Mouse (Mus musculus): Measurements from ENCODE around the gene Gars. TPM values are rescaled to one million over a fixed set of nuclear protein-coding genes. Genes with fewer than 3 reads are reported as not detected.

Gene Gars
- polyA plus RNA-seq, 1 experiment: 459 TPM

GRCm38 (mm10) chr6:55108358-55108757 lies 70.6 kb downstream of the Gars start:
- TF ChIP-seq CEBPB (IDR thresholded peaks at IDR 0.05; ENCODE audit: insufficient read depth, poor library complexity, severe bottlenecking) (no peak), POLR2AphosphoS2 (IDR thresholded peaks at IDR 0.05; ENCODE audit: insufficient read length, low read depth) (no peak), MYOG (IDR thresholded peaks at IDR 0.05; ENCODE audit: control insufficient read depth in 1 of 3, insufficient read depth in 1 of 3, insufficient read length in 2 of 3, low read depth in 2 of 3) (peak in 2 of 3 experiments; percentile 36 to 80), REST (IDR thresholded peaks at IDR 0.05; ENCODE audit: insufficient read depth, insufficient read length) (peak; percentile 99), TCF12 (IDR thresholded peaks at IDR 0.05; ENCODE audit: insufficient read depth, poor library complexity, severe bottlenecking) (no peak), TCF3 (IDR thresholded peaks at IDR 0.05; ENCODE audit: insufficient read length, low read depth) (peak; percentile 22), MYOD1 (IDR thresholded peaks at IDR 0.05; ENCODE audit: control insufficient read depth in 1 of 3, insufficient read length in 2 of 3, low read depth in 2 of 3) (peak in 2 of 3 experiments; percentile 46 to 73), POLR2A (IDR thresholded peaks at IDR 0.05; ENCODE audit: insufficient read length, low read depth) (no peak), SRF (IDR thresholded peaks at IDR 0.05; ENCODE audit: control insufficient read depth, insufficient read length, low read depth) (no peak), MAX (IDR thresholded peaks at IDR 0.05; ENCODE audit: low read depth) (peak; percentile 87), E2F4 (IDR thresholded peaks at IDR 0.05; ENCODE audit: insufficient read depth) (no peak), USF1 (IDR thresholded peaks at IDR 0.05; ENCODE audit: low read depth) (no peak)

GRCm38 (mm10) chr6:55117325-55118109 lies 79.7 kb downstream of the Gars start:
- TF ChIP-seq MYOG (IDR thresholded peaks at IDR 0.05; ENCODE audit: control insufficient read depth in 1 of 3, insufficient read depth in 1 of 3, insufficient read length in 2 of 3, low read depth in 2 of 3) (no peak), SRF (IDR thresholded peaks at IDR 0.05; ENCODE audit: control insufficient read depth, insufficient read length, low read depth) (no peak), REST (IDR thresholded peaks at IDR 0.05; ENCODE audit: insufficient read depth, insufficient read length) (no peak), TCF12 (IDR thresholded peaks at IDR 0.05; ENCODE audit: insufficient read depth, poor library complexity, severe bottlenecking) (no peak), USF1 (IDR thresholded peaks at IDR 0.05; ENCODE audit: low read depth) (no peak), POLR2AphosphoS2 (IDR thresholded peaks at IDR 0.05; ENCODE audit: insufficient read length, low read depth) (no peak), MAX (IDR thresholded peaks at IDR 0.05; ENCODE audit: low read depth) (no peak), E2F4 (IDR thresholded peaks at IDR 0.05; ENCODE audit: insufficient read depth) (no peak), POLR2A (IDR thresholded peaks at IDR 0.05; ENCODE audit: insufficient read length, low read depth) (no peak), MYOD1 (IDR thresholded peaks at IDR 0.05; ENCODE audit: control insufficient read depth in 1 of 3, insufficient read length in 2 of 3, low read depth in 2 of 3) (no peak), CEBPB (IDR thresholded peaks at IDR 0.05; ENCODE audit: insufficient read depth, poor library complexity, severe bottlenecking) (no peak), TCF3 (IDR thresholded peaks at IDR 0.05; ENCODE audit: insufficient read length, low read depth) (no peak)
- no peak overlapping the region for H3K4me3 ChIP-seq
- no peaks in the 10 kb centered on the region for H3K79me2 ChIP-seq (ENCODE audit: control insufficient read depth, insufficient read depth)
- H3K36me3 ChIP-seq (ENCODE audit: control insufficient read depth, insufficient read depth): no peaks in the 10 kb centered on the region
- H3K4me2 ChIP-seq (ENCODE audit: low read depth): no peak overlapping the region
- no peak overlapping the region for H3ac ChIP-seq (ENCODE audit: control insufficient read depth, insufficient read length)
- peaks cover 54% of the 10 kb centered on the region for H3K27me3 ChIP-seq (ENCODE audit: control insufficient read depth, insufficient read depth, insufficient read length)

More at GRCm38 (mm10) chr6:55108358-55108757, 70.6 kb downstream of the Gars start:
- Histone ChIP-seq H3K4me3 (no peak overlapping the region), H3K36me3 (ENCODE audit: control insufficient read depth, insufficient read depth) (no peaks in the 10 kb centered on the region), H3K79me2 (ENCODE audit: control insufficient read depth, insufficient read depth) (no peaks in the 10 kb centered on the region), H3K4me2 (ENCODE audit: low read depth) (no peak overlapping the region), H3ac (ENCODE audit: control insufficient read depth, insufficient read length) (no peak overlapping the region), H3K27me3 (ENCODE audit: control insufficient read depth, insufficient read depth, insufficient read length) (peaks cover 50% of the 10 kb centered on the region)

- Histone ChIP-seq H3ac (ENCODE audit: control insufficient read depth, insufficient read length) (no peak overlapping the region), H3K4me3 (no peak overlapping the region), H3K79me2 (ENCODE audit: control insufficient read depth, insufficient read depth) (no peaks in the 10 kb centered on the region), H3K27me3 (ENCODE audit: control insufficient read depth, insufficient read depth, insufficient read length) (peaks cover 20% of the 10 kb centered on the region), H3K36me3 (ENCODE audit: control insufficient read depth, insufficient read depth) (no peaks in the 10 kb centered on the region), H3K4me2 (ENCODE audit: low read depth) (no peak overlapping the region)
- TF ChIP-seq MAX (IDR thresholded peaks at IDR 0.05; ENCODE audit: low read depth) (no peak), E2F4 (IDR thresholded peaks at IDR 0.05; ENCODE audit: insufficient read depth) (no peak), POLR2AphosphoS2 (IDR thresholded peaks at IDR 0.05; ENCODE audit: insufficient read length, low read depth) (no peak), CEBPB (IDR thresholded peaks at IDR 0.05; ENCODE audit: insufficient read depth, poor library complexity, severe bottlenecking) (no peak), REST (IDR thresholded peaks at IDR 0.05; ENCODE audit: insufficient read depth, insufficient read length) (no peak), TCF3 (IDR thresholded peaks at IDR 0.05; ENCODE audit: insufficient read length, low read depth) (no peak), USF1 (IDR thresholded peaks at IDR 0.05; ENCODE audit: low read depth) (no peak), POLR2A (IDR thresholded peaks at IDR 0.05; ENCODE audit: insufficient read length, low read depth) (no peak), SRF (IDR thresholded peaks at IDR 0.05; ENCODE audit: control insufficient read depth, insufficient read length, low read depth) (no peak), MYOG (IDR thresholded peaks at IDR 0.05; ENCODE audit: control insufficient read depth in 1 of 3, insufficient read depth in 1 of 3, insufficient read length in 2 of 3, low read depth in 2 of 3) (no peak), MYOD1 (IDR thresholded peaks at IDR 0.05; ENCODE audit: control insufficient read depth in 1 of 3, insufficient read length in 2 of 3, low read depth in 2 of 3) (no peak), TCF12 (IDR thresholded peaks at IDR 0.05; ENCODE audit: insufficient read depth, poor library complexity, severe bottlenecking) (no peak)
These were observed 85.2 kb downstream of the Gars start for GRCm38 (mm10) chr6:55123056-55123455.

GRCm38 (mm10) chr6:55126576-55126975 lies 88.8 kb downstream of the Gars start:
- Histone ChIP-seq H3K4me2 (ENCODE audit: low read depth) (no peak overlapping the region), H3K27me3 (ENCODE audit: control insufficient read depth, insufficient read depth, insufficient read length) (peaks cover 28% of the 10 kb centered on the region), H3K36me3 (ENCODE audit: control insufficient read depth, insufficient read depth) (no peaks in the 10 kb centered on the region), H3K79me2 (ENCODE audit: control insufficient read depth, insufficient read depth) (no peaks in the 10 kb centered on the region), H3K4me3 (no peak overlapping the region), H3ac (ENCODE audit: control insufficient read depth, insufficient read length) (no peak overlapping the region)
- no peak for TF ChIP-seq MAX (IDR thresholded peaks at IDR 0.05; ENCODE audit: low read depth)
